Mouse (Mus musculus) cerebral cortex, adult 2 months (tissue): ENCODE results near the gene Aadat.

ENCODE experiments used
- WGBS: fragments of 180-500 bp; shearing (Covaris S2); methylation state at CpG from one replicate; pipeline ENCODE4 v1.1.7; 2018; 5-methylcytosine and 5-hydroxymethylcytosine counted together

Gene Aadat

DNA sequence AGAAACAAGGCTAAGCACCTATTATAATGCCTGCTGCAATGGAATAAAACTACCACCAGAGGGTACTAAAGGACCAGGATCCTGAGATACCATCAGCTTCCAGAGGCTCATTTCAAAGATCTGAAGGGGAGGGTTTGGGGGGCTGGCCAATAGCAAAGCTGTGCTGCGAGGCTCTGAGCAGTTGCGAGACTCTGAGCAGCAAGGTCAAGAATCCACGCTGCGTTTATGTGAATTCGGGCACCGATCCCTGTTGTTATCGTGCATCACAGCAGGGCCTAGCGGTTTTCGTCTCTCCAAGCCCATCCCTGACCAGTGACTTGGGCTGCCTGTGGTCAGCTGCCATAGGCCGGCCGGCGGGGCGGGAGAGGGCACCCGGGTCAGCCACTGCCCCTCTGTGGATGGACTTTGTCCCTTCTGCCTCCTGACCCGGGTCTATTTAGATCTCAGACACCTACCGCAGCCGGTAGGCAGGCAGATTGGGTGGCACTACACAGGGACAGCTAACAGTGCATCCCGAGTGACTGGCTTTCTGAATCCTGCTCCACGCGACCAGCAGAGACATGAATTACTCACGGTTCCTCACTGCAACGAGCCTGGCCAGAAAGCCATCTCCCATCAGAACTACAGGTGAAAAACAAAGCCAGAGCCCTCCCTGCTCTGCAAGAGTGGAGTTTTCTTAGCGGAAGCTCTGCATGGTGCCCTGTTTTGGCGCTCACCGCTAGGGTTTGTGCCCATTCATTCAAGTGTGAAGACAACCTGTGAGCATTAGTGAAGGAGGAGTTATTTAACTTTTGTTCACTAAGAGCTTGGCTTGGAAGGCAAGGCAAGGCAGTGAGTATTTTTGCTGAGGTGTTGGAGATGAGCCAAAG lies at the start of gene Aadat:
TSS of gene Aadat (plus strand) at position 280 of the 869 bp plus-strand sequence.
- under 1% methylated on average over 25 of the region's 25 CpGs for WGBS

DNA sequence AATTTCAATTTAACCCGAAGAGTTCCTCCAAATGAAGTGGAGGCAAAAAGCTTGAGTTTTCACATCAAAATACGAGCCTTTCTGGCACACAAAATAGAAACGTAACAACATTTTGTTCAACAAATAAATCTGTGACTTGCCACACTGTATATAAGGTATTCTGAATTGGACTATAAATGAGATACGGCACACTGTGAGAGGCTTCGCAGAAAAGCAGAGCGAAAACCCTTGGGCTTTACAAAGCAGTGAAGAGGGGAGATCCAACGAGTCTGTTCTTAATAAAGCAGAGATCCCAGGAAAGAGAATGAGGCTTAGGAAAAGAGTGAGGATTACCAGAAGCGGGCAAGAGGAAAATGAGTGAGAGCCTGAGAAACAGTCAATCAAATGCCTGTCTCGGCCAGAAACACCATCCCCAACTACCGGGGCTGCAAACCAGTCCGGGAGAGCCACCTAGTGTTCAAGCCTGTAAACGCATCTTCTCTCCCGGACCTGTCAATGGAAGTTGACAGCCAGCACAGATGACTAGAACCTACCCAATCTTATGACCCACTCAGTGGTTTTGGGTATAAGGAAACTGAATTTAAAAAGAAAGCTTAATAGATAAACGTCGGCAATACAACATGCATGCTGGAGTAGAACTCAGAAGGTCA lies 38.9 kb upstream of the Aadat start:
- 24% methylated on average over 15 of the region's 15 CpGs for WGBS

DNA sequence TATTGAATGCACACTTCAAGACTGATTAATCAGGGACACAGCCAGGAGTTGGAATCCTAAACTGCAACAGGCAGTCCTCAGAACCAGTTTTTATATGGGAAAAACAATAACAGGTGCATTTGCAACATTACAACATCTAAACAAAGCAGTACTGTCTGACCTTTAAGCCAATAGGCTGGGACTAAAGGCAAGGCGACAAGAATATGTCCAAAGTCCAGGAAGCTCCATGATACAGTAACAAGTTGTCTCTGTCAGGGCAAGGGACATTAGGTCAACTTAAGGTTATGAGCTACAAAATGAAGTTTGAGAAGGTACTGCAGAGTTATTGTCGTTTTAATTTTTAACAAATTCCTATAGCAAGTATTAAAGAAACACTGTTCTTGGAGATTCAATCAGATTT lies 15.6 kb upstream of the Aadat start:
- whole genome bisulfite sequencing: 82% methylated on average over 2 of the region's 2 CpGs

DNA sequence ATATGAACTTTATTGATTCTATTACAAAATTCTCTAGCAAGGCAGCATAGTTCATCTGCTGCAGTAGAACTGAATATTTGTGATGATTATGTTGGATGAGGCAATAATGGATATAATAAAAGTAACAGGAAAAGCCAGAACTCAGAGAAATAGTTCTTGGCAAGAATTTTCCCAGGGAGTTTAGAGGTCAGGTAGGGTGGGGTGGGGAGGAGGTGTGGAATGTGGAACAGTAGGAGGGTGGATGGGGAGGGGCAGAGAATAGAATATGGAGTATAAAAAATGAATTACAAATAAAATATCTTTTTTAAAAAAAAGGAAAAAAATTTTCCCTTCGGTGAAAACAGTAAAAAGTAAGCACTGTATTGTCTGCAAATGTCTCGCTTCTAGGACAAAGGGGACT lies 13.9 kb upstream of the Aadat start:
- WGBS: 91% methylated on average over 2 of the region's 2 CpGs

DNA sequence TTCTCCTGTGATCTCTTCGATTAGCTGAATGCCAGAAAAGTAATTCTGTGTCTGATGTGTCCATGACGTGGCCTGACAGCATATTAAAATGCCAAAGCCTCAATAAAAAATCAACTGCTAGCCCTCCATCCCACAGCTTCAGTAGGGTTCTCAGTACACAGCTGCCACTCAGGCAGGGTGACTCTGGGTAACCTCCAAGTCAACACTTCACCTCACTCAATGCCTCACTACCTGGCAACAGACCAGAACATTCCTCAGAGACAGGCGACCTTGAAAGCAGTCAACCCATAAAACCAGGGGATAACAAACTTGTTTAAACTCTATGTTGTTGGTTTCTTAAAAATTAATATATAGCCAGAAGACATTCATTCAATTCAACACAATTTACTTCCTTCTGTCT lies 13.3 kb upstream of the Aadat start:
- 80% methylated on average over 3 of the region's 3 CpGs for WGBS

DNA sequence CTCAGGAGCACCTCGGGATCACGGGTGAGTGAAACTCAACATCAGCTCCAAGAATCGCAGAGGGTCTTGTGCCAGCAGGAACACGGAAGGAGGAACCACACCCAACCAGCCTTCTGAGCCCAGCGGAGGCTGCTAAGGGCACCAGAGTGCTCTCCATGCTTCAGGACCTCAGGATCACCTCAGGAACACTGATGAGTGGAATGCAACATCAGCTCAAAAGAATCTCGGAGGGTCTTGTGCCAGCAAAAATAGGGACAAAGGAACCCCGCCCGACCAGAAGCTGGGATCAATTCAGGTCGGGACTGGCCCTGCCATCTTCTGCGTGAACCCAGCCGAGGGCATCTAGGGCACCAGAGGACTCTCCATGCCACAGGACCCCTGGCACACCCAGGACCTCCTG lies 11.1 kb upstream of the Aadat start:
- 93% methylated on average over 11 of the region's 11 CpGs for WGBS

DNA sequence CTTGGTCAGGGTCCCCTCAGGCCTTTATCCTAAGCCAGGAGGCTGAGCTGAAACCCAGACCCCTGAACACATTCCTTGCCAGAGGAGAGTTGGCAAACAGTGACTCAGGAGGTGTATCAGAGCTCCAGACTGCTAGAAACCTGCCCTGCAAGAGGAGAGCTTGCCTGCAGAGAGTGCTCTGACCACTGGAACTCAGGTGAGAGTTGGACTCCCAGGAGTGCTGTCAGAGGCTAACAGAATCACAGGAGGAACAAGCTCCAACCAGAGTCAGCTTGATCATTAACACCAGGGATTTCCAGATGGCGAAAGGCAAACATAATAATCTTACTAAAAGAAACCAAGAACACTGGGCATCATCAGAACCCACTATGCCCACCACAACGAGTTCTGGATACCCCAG lies 10.7 kb upstream of the Aadat start:
- 85% methylated on average over 2 of the region's 2 CpGs for WGBS

DNA sequence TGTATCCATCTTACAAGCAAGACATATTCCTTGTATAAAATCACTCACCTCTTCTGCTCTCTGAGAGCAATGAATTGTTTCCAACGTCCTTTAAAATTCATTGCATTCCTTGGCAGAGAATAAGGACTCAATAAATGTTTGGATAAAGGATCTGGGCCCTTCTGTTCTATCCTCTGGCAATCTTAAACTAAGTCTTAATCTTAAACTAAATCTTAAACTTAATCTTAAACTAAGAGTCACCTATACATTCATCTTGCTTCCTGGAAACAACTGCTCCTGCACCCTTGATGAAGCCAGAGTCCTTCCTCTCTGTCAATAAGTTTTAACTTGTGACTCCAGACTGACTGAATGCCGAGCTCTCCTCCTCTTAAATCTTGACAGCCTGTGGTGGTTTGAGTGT lies 2.6 kb upstream of the Aadat start, which contains the start of gene Gm10283:
TSS of gene Gm10283 (minus strand) at position 101 of the 400 bp plus-strand sequence.
- WGBS: 73% methylated on average over 2 of the region's 2 CpGs

DNA sequence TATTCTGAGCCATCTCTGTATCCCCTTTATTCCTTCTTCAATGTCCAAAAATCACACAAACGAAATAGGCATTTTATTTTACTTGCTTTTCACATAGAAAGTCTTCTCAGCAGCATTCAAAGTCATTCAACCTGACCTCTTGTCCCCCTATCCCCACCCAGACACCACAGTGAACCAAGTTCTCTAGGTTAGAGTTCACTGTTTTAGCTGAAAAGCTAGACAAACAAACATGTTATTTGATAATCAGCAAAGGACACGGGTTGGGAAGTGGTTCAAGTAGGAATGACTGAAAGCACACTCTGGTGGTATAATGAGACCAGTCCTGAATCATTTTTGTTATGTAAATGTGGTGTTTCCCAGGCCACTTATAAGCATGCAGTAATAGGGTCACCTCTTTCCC lies 29.2 kb downstream of the Aadat start:
- 52% methylated on average over 2 of the region's 2 CpGs for WGBS

DNA sequence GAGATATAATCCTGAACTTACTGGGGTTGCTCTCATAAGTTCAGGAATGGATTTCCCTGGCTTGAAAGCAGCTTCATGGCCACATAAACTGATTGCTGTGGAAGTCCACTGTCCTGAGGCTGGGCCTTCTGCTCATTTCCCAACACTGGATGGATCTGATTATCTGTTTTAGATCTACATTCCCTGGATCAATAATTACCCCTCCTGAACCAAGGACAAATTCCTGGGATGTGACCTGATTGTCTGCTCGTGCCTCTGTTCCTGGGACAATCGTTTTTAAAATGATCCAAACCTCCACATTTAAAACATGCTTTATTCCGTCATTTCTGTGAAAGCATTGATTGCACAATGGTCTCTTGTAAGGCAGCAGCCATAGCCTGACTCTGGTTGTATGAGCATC lies 61.1 kb downstream of the Aadat start:
- 54% methylated on average over 3 of the region's 3 CpGs for WGBS

DNA sequence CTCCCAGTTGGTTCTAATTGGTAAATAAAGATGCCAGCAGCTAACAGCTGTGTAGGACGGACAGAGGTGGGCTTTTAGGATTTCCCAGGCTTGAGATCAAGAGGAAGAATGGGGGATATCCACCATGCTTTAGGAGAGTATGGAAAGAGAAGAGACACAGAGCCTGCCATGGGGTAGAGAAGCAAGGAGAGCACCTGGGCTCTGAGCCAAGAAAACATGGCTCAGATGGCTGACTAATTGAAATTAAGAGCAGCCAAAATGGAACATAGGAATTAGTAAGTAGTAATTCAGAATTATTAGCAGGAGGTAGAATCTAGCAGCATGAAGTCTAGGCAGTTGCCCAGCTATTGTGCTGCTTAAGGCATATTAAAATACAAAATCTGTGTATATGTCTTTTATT lies 71.5 kb downstream of the Aadat start:
- WGBS: 64% methylated on average over 1 of the region's 1 CpGs

DNA sequence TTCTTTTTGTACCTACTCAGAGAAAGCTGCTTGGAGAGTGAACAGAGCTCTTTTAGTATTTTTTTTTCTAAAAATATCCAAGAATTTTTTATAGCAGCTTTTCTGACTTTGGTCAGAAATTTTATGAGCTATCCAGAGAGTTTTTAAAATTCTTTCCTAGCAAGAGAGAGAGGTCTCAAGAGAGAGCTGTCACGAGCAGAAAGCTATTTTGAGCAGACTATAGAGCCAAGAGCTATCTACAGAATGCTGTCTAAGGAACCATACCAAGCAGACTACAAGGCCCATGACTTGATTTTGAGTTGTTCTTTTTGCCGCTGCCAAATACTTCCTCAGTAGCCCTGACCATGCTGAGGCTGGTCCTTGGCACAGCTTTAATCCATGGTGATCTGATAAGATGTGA lies 77.6 kb downstream of the Aadat start:
- WGBS: 39% methylated on average over 2 of the region's 2 CpGs

DNA sequence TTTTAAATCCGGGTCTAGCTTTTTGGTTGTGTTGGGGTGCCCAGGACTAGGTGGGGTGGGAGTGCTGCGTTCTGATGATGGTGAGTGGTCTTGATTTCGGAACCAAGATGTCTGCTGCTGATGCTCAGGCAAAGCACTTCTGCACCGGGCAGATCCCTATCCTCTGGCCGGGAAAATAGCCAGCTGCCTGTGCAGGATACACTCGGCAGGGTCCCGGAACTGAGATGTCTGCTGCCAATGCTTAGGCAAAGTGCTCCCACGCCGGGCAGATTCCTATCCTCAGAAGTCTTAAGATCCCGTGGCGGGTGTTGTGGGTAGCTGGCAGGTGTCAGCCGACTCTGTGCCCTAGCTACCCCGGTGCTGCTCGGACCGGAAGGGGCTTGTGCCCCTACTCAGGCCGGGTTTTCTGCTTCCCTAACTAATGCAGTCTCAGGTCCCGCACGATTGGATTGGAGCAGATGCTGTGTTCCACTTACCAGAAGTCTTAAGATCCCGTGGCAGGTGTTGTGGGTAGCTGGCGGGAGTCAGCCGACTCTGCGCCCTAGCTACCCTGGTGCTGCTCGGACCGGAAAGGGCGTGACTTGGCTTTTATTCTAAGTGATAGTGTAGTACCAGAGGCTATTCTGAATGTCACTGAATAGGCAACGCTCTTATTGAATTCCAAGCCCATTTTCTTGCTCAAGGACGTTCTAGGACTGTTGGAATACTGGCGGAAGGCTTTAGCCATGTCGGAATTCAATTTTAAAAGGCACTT lies 85.8 kb downstream of the Aadat start:
- 88% methylated on average over 29 of the region's 29 CpGs for WGBS

DNA sequence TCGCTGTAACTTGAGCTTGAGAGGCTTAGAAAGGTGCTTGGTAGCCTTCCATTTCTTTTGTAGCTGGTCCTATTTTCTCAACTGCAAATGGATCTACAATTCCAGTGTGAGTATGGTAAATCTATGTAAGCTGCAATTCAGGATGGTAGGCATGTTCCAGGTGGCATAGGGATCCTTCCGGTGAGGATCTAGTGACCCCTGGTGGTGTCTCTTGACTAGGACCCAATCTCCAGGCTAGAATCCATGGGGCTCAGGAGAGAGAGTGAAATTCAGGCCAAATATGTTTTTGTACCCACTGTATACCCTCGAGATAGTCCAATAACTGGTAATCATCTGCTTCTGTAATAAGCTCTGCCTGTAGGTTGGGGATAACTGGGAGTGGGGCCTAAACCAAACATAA lies 89.0 kb downstream of the Aadat start:
- 65% methylated on average over 3 of the region's 3 CpGs for WGBS
